Mouse (Mus musculus) spleen, adult 2 months (tissue): ENCODE data around the gene Alx3.

ENCODE experiments used
- CTCF ChIP-seq: fragments of 200-500 bp; IDR thresholded peaks from 2 replicates; pipeline ENCODE4 v1.5.1; 2011; ENCODE audit warnings: mild to moderate bottlenecking, inconsistent platforms; ENCODE audit not compliant: insufficient read depth, insufficient read length, insufficient replicate concordance; ENCODE audit errors: extremely low read depth
- POLR2A ChIP-seq: fragments of 200-500 bp; IDR thresholded peaks from 2 replicates; pipeline ENCODE4 v1.6.1; 2011; ENCODE audit warnings: low read depth, low read length, inconsistent platforms

DNA sequence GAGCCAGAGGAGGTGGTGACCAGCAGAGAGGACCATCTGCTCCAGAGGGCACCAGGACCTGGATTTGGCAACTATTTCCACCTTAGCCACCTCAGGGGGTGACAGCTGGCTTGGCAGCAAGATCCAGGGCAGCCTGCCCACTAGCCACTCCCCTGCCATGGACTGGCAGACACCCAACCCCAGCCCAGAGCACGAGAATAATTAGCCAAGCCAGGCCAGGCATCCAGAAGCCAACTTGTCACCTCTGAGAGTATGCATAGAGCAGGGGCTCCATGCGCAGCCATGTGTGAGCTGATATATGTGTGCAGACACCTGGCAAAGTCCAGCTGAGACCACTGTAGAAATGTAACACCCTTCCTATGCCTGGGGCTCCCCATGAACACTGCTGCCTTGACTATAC lies 47.9 kb upstream of the Alx3 start:
- TF ChIP-seq CTCF (no peak), POLR2A (no peak)
